Mouse (Mus musculus): ENCODE results near the gene Amigo3.

The Amigo3 gene

DNA sequence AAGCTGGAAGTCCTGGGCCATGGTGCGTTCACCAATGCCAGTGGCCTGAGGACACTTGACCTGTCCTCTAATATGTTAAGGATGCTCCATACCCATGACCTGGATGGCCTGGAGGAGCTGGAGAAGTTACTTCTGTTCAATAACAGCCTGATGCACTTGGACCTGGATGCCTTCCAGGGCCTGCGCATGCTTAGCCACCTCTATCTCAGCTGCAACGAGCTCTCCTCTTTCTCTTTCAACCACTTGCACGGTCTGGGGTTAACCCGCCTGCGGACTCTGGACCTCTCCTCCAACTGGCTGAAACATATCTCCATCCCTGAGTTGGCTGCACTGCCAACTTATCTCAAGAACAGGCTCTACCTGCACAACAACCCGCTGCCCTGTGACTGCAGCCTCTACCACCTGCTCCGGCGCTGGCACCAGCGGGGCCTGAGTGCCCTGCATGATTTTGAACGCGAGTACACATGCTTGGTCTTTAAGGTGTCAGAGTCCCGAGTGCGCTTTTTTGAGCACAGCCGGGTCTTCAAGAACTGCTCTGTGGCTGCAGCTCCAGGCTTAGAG is 786 bp downstream of the Amigo3 start:
- no peak for DNase-seq

- no peak for DNase-seq
Observed at GRCm38 (mm10) chr9:108054331-108055040, 1.5 kb downstream of the Amigo3 start.

DNA sequence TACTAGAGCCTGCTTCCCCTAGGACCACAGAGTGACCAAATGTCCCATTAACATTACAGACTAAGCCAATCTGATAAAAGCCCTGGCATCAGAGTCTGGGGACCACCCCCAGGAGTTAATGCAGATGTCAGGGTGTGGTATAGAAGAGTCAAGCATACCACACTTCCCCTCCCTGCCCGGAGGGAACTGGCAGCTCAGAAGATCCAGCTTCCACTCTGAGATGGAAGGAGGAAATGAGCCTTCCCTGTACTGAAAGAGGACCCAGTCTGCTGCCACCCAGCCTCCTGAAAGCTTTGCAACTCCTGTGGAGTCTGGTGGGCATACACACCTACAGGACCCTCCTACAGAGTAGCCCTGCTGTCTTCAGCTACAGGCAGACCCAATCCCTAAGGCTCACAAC is 2.1 kb downstream of the Amigo3 start:
- no peak for DNase-seq

DNA sequence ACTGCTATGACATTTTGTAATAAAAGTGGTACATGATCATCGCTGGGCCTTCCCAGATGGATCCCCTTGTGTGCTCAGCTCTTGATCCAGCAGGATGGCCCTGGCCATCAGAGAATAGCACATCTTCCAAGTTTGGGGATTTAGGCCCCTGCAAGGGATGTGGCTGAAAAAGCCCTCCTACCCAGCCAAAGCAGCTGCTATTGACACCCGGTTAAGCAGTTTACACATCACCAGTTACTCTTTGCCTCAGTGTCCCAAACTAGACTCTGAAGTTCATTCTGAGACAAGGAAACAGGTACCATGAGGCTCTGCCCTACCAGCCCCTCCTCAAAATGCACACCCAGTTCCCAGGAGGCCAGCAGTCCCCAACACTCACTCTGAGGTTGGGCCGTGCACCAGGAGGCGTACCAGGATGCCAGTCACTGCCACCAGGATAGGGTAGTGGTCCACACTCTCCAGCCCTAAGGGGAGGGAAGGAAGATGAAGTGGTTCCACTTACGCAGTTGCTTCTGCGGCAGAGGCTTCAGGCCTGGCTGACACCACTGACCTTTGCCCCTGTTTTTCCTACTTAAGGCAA is 2.8 kb downstream of the Amigo3 start:
- no peak for DNase-seq

DNA sequence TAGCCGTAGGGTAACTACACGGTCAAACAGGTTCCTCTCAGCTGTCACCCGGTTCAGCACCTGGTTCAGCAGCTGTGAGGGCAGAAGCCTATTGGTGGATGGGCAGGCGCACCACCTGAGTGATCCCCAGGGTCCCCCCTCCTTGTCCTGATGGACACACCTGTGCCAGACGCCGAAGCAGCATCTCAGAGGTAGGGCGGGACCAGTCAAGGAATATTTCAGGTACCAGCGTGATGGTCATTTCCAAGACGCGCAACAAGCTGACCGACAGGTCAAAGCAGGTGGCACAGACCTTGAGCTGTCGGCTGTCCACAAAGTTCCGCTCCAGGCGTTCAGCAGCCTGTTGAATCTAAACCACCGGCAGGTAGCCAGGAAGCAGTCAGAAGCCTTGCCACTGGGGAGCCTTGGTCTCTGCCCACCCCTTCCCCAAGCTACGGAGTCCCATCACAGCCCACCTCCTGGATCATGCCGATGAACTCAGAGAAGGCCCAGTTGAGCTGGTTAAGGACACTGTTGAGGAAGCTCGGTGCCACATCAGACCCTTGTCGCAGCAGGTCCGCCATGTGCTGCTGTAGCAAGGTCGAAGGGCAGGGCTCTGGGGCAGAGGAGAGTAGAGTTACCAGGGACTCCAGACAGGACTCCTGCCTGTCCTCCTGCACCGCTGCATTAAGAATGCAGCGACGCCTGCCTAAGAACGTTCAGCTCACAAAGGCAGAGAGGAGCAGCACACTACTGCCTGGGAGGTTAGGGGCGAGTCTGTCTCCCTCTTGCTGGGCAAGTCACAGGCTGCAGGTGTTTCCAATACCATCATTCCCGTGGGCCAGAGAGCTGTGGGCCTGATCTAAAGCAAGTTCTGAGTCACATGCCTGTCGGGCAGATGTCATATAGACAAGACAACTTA is 3.7 kb downstream of the Amigo3 start:
- no peak for DNase-seq

DNA sequence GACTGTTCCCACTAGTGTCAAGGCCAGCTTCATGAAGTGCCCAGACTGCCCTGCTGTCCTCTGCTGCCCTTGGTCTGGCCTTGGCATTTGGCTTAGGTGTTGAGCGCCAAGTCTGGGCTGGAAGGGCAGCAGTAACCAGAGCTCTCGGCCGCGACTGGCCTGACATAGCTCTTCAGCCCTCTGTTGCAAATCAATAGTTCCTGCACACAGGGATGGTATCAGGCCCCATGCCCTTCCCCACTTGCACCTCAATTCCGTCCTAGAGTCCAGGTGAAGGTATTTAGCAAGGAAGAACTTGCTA is 4.3 kb downstream of the Amigo3 start:
- DNase-seq, result no peak

GRCm38 (mm10) chr9:108058291-108058690 is 5.3 kb downstream of the Amigo3 start:
- DNase-seq, result no peak

GRCm38 (mm10) chr9:108062142-108062541 is 9.2 kb downstream of the Amigo3 start:
- no peak for DNase-seq

DNA sequence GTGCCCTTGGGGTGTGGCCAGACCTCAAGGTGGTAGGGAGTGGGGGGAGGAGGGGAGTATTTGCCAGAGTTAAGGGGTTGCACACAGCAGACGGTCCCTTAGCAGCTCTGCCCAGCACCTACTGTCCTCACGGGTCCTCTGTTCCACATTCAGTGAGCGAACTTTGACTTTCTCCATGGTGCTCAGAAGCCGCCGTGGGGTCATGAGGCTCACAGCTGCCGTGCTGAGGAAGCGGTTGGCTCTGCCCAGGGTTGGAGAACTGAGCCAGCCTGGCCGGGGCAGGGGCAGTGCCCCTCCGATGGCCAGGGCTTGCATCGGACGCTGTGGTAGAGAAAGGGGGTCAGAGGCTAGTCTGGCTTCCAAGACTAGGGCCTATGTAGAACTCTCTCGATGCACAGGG is 10.4 kb downstream of the Amigo3 start:
- no peak for DNase-seq

- DNase-seq, result peak; percentile 61
Observed at GRCm38 (mm10) chr9:108065491-108066011, 12.6 kb downstream of the Amigo3 start.

- DNase-seq, result no peak
Observed at GRCm38 (mm10) chr9:108067199-108067598, 14.2 kb downstream of the Amigo3 start.

- peak; percentile 87 for DNase-seq
Observed at GRCm38 (mm10) chr9:108067900-108068299, 14.9 kb downstream of the Amigo3 start.

- no peak for DNase-seq
Observed at GRCm38 (mm10) chr9:108069007-108069406, 16.0 kb downstream of the Amigo3 start.

GRCm38 (mm10) chr9:108069529-108069928 is 16.6 kb downstream of the Amigo3 start:
- DNase-seq, result no peak

DNA sequence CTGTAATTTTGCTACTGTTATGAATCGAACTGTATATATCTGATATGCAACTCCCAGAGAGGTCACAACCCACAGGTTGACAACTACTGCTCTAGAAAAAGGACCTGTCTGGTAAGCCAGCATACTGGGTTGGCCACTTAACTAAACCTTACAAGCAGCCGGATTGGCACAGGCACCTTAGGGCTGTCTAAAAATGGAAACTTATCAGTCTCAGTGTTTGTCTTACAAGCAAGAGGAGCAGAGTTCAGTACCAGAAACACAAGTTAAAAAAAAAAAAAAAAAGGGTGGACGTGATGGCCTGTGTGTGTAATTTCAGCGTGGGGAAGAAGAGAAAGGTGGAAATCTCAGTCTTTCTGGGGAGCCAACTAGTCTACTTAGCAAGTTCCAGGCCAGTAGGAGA is 18.8 kb downstream of the Amigo3 start:
- no peak for DNase-seq

DNA sequence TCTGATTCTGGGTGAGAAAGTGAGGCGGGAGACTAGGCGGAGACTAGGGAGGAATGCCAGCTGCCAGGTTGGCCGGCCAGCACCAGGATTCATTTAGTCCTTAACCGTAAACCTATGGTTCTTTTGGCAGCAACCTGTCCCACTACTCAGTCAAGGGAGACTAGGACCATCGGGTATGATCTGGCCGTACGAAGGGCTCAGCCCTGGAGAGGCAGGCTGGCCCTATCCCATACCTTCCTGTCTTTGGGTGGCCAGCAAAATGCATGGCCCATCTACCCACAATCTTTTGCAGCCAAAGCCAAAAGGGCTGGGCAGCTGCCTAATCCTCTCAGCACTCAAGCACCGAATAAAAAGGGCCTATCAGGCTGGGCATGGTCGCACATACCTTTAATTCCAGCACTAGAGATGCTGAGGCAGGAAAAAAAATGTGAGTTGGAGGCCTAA is 19.5 kb downstream of the Amigo3 start:
- no peak for DNase-seq

GRCm38 (mm10) chr9:108073141-108073930 is 20.4 kb downstream of the Amigo3 start:
- no peak for DNase-seq

- DNase-seq, result no peak
Observed at GRCm38 (mm10) chr9:108080168-108080567, 27.2 kb downstream of the Amigo3 start, which contains the start of gene Mst1. Mst1 (plus strand) TSS chr9:108080436.

GRCm38 (mm10) chr9:108082549-108082948 is 29.6 kb downstream of the Amigo3 start:
- no peak for DNase-seq

GRCm38 (mm10) chr9:108082988-108083431 is 30.1 kb downstream of the Amigo3 start, which contains the start of gene Rnf123:
Rnf123 (minus strand) TSS chr9:108083346.
- DNase-seq, result no peak

GRCm38 (mm10) chr9:108083561-108083960 is 30.6 kb downstream of the Amigo3 start:
- DNase-seq, result no peak

- DNase-seq, result no peak
Observed at GRCm38 (mm10) chr9:108085261-108085660, 32.3 kb downstream of the Amigo3 start.
